Mouse (Mus musculus) myocyte (in vitro differentiated cells): ENCODE results near the gene Syndig1.

Experiments used
- CEBPB ChIP-seq: IDR thresholded peaks from 2 replicates; pipeline ENCODE4 v1.6.1; 2011; ENCODE audit warnings: mild to moderate bottlenecking, moderate library complexity; ENCODE audit not compliant: poor library complexity, insufficient read depth, severe bottlenecking
- E2F4 ChIP-seq: IDR thresholded peaks from one replicate; pipeline ENCODE4 v1.6.1; 2011; ENCODE audit warnings: mild to moderate bottlenecking, control low read depth, moderate library complexity; ENCODE audit not compliant: insufficient read depth
- MAX ChIP-seq: IDR thresholded peaks from one replicate; pipeline ENCODE4 v1.6.1; 2011; ENCODE audit warnings: low read depth, mild to moderate bottlenecking, control low read depth
- MYOD1 ChIP-seq, 3 experiments: IDR thresholded peaks; one replicate each; pipeline ENCODE4 v1.6.1; 2011; ENCODE audit warnings: control low read depth in 2 of 3, low read depth in 2 of 3, mild to moderate bottlenecking in 2 of 3, moderate library complexity in 1 of 3; ENCODE audit not compliant: insufficient read length in 2 of 3, control insufficient read depth in 1 of 3
- MYOG ChIP-seq, 3 experiments: IDR thresholded peaks; one replicate each; pipeline ENCODE4 v1.6.1; 2011; ENCODE audit warnings: control low read depth in 2 of 3, low read depth in 2 of 3, mild to moderate bottlenecking in 2 of 3; ENCODE audit not compliant: insufficient read length in 2 of 3, control insufficient read depth in 1 of 3, insufficient read depth in 1 of 3
- POLR2A ChIP-seq: IDR thresholded peaks from one replicate; pipeline ENCODE4 v1.6.1; 2011; ENCODE audit warnings: low read depth, mild to moderate bottlenecking, control low read depth, moderate library complexity; ENCODE audit not compliant: insufficient read length
- POLR2AphosphoS2 ChIP-seq: IDR thresholded peaks from one replicate; pipeline ENCODE4 v1.6.1; 2011; ENCODE audit warnings: low read depth, control low read depth; ENCODE audit not compliant: insufficient read length
- REST ChIP-seq: IDR thresholded peaks from one replicate; pipeline ENCODE4 v1.6.1; 2011; ENCODE audit warnings: mild to moderate bottlenecking, control low read depth, moderate library complexity; ENCODE audit not compliant: insufficient read depth, insufficient read length
- SRF ChIP-seq: IDR thresholded peaks from one replicate; pipeline ENCODE4 v1.6.1; 2011; ENCODE audit warnings: low read depth; ENCODE audit not compliant: control insufficient read depth, insufficient read length
- TCF12 ChIP-seq: IDR thresholded peaks from one replicate; pipeline ENCODE4 v1.6.1; 2011; ENCODE audit warnings: mild to moderate bottlenecking, control low read depth; ENCODE audit not compliant: poor library complexity, insufficient read depth, severe bottlenecking
- TCF3 ChIP-seq: IDR thresholded peaks from one replicate; pipeline ENCODE4 v1.6.1; 2011; ENCODE audit warnings: low read depth, control low read depth; ENCODE audit not compliant: insufficient read length
- USF1 ChIP-seq: IDR thresholded peaks from one replicate; pipeline ENCODE4 v1.6.1; 2011; ENCODE audit warnings: low read depth, mild to moderate bottlenecking, control low read depth, moderate library complexity

GRCm38 (mm10) chr2:149996382-149996964 is 167.5 kb downstream of the Syndig1 start:
- TF ChIP-seq TCF3, result no peak
- TF ChIP-seq REST, result no peak
- no peak for TF ChIP-seq POLR2A
- no peak for TF ChIP-seq MAX
- TF ChIP-seq CEBPB, result no peak
- no peak for TF ChIP-seq TCF12
- TF ChIP-seq USF1, result no peak
- TF ChIP-seq E2F4, result no peak
- no peak for TF ChIP-seq MYOG (IDR thresholded peaks at IDR 0.05; ENCODE audit: control insufficient read depth in 1 of 3, insufficient read depth in 1 of 3, insufficient read length in 2 of 3, low read depth in 2 of 3)
- no peak for TF ChIP-seq MYOD1 (IDR thresholded peaks at IDR 0.05; ENCODE audit: control insufficient read depth in 1 of 3, insufficient read length in 2 of 3, low read depth in 2 of 3)
- no peak for TF ChIP-seq POLR2AphosphoS2
- TF ChIP-seq SRF, result no peak
